Mouse (Mus musculus) CH12.LX (cell line): ENCODE data around the gene Creb5. TPM values are rescaled to one million over a fixed set of nuclear protein-coding genes. Genes with fewer than 3 reads are reported as not detected.

ENCODE experiments used
- DNase-seq: peaks from one replicate; pipeline ENCODE4 v3.0.0-alpha.2; 2013; ENCODE audit errors: extremely low read depth
- H3K27ac ChIP-seq: 2 replicates; pipeline ENCODE4 v1.5.1; 2012; ENCODE audit warnings: low read depth, mild to moderate bottlenecking, control low read depth, moderate library complexity; ENCODE audit not compliant: insufficient read depth
- H3K27me3 ChIP-seq: replicated peaks from 2 replicates; pipeline ENCODE3; 2012; ENCODE audit warnings: inconsistent platforms
- H3K36me3 ChIP-seq, 2 experiments: replicated peaks in 1 of 2; 2 replicates each; pipeline versions ENCODE3 to v1.6.1; 2012; ENCODE audit warnings: inconsistent platforms in 1 of 2, low read length in 1 of 2, mild to moderate bottlenecking in 1 of 2, mixed read lengths in 1 of 2, moderate library complexity in 1 of 2; ENCODE audit not compliant: control insufficient read depth in 1 of 2, insufficient read depth in 1 of 2
- H3K4me1 ChIP-seq, 2 experiments: 2 replicates each; pipeline ENCODE4 v1.6.1; 2012; ENCODE audit warnings: inconsistent platforms in 1 of 2, moderate library complexity in 1 of 2; ENCODE audit not compliant: insufficient read depth in 2 of 2, control insufficient read depth in 1 of 2
- H3K4me2 ChIP-seq: 2 replicates; pipeline ENCODE4 v1.6.1; 2012; ENCODE audit warnings: low read depth, mild to moderate bottlenecking, control low read depth; ENCODE audit not compliant: poor library complexity, insufficient read depth, severe bottlenecking
- H3K4me3 ChIP-seq, 3 experiments: fragments of 150-350 bp in 1 of 3; sonication (generic) in 1 of 3; replicated peaks in 1 of 3; 2 replicates each; pipeline versions ENCODE3 to v1.5.1; 2011 to 2012; ENCODE audit warnings: low read depth in 2 of 3, low read length in 2 of 3, mild to moderate bottlenecking in 2 of 3, moderate library complexity in 2 of 3, control low read depth in 1 of 3, improper control_type of control experiment in 1 of 3, inconsistent platforms in 1 of 3, mixed read lengths in 1 of 3; ENCODE audit not compliant: poor library complexity in 1 of 3
- H3K79me2 ChIP-seq: replicated peaks from 2 replicates; pipeline ENCODE4 v1.6.1; 2012; ENCODE audit warnings: mild to moderate bottlenecking, moderate library complexity; ENCODE audit not compliant: control insufficient read depth, poor library complexity, insufficient read depth, severe bottlenecking; ENCODE audit errors: extremely low read depth
- H3K9ac ChIP-seq: 2 replicates; pipeline ENCODE4 v1.6.1; 2012; ENCODE audit warnings: low read depth, mild to moderate bottlenecking, control low read depth, moderate library complexity; ENCODE audit not compliant: insufficient read depth
- H3K9me3 ChIP-seq: replicated peaks from 2 replicates; pipeline ENCODE3; 2012; ENCODE audit warnings: low read length, inconsistent platforms, mixed read lengths
- BHLHE40 ChIP-seq: IDR thresholded peaks from 2 replicates; pipeline ENCODE4 v1.6.1; 2011; ENCODE audit warnings: mild to moderate bottlenecking, low read depth, low read length, improper control_type of control experiment
- CHD2 ChIP-seq: IDR thresholded peaks from 2 replicates; pipeline ENCODE4 v1.6.1; 2011; ENCODE audit warnings: low read length, improper control_type of control experiment
- CTCF ChIP-seq, 2 experiments: IDR thresholded peaks in 1 of 2; conservative IDR thresholded peaks in 1 of 2; 2 replicates each; pipeline ENCODE4 v1.5.1; 2011 to 2012; ENCODE audit warnings: low read depth in 2 of 2, low read length in 2 of 2, improper control_type of control experiment in 1 of 2, inconsistent platforms in 1 of 2, mild to moderate bottlenecking in 1 of 2, moderate library complexity in 1 of 2
- E2F4 ChIP-seq: IDR thresholded peaks from 2 replicates; pipeline ENCODE4 v1.6.1; 2011; ENCODE audit warnings: low read depth, low read length, improper control_type of control experiment; ENCODE audit not compliant: insufficient replicate concordance
- EP300 ChIP-seq: IDR thresholded peaks from 2 replicates; pipeline ENCODE4 v1.6.1; 2011; ENCODE audit warnings: low read length, improper control_type of control experiment
- ETS1 ChIP-seq: conservative IDR thresholded peaks from 2 replicates; pipeline ENCODE4 v1.6.1; 2012; ENCODE audit warnings: low read depth, mild to moderate bottlenecking, inconsistent platforms, low read length, improper control_type of control experiment, moderate library complexity
- IRF4 ChIP-seq: IDR thresholded peaks from 2 replicates; pipeline ENCODE4 v1.6.1; 2014; ENCODE audit warnings: low read depth, mild to moderate bottlenecking, inconsistent platforms, low read length, improper control_type of control experiment
- MAFK ChIP-seq: IDR thresholded peaks from 2 replicates; pipeline ENCODE4 v1.6.1; 2011; ENCODE audit warnings: low read length, improper control_type of control experiment; ENCODE audit not compliant: insufficient replicate concordance
- MAX ChIP-seq: IDR thresholded peaks from 2 replicates; pipeline ENCODE4 v1.6.1; 2011; ENCODE audit warnings: low read length, improper control_type of control experiment
- MEF2A ChIP-seq: IDR thresholded peaks from 2 replicates; pipeline ENCODE4 v1.6.1; 2014; ENCODE audit warnings: low read depth, mild to moderate bottlenecking, inconsistent platforms, low read length, improper control_type of control experiment, borderline replicate concordance
- MXI1 ChIP-seq: IDR thresholded peaks from 2 replicates; pipeline ENCODE4 v1.6.1; 2011; ENCODE audit warnings: mild to moderate bottlenecking, low read depth, low read length, improper control_type of control experiment
- MYC ChIP-seq: IDR thresholded peaks from 2 replicates; pipeline ENCODE4 v1.6.1; 2011; ENCODE audit warnings: low read depth, mild to moderate bottlenecking, improper control_type of control experiment, low read length
- NRF1 ChIP-seq: IDR thresholded peaks from 2 replicates; pipeline ENCODE4 v1.6.1; 2014; ENCODE audit warnings: low read depth, mild to moderate bottlenecking, inconsistent platforms, low read length, improper control_type of control experiment, moderate library complexity
- PAX5 ChIP-seq: IDR thresholded peaks from 2 replicates; pipeline ENCODE4 v1.6.1; 2012; ENCODE audit warnings: low read length, inconsistent platforms, mixed read lengths
- POLR2AphosphoS2 ChIP-seq: IDR thresholded peaks from 2 replicates; pipeline ENCODE4 v1.6.1; 2011; ENCODE audit warnings: low read depth, low read length, improper control_type of control experiment
- RCOR1 ChIP-seq: conservative IDR thresholded peaks from 2 replicates; pipeline ENCODE4 v1.6.1; 2012; ENCODE audit warnings: low read depth, mild to moderate bottlenecking, inconsistent platforms, low read length, improper control_type of control experiment
- TCF12 ChIP-seq: IDR thresholded peaks from 2 replicates; pipeline ENCODE4 v1.6.1; 2014; ENCODE audit warnings: low read depth, mild to moderate bottlenecking, inconsistent platforms, low read length, improper control_type of control experiment
- USF2 ChIP-seq: conservative IDR thresholded peaks from 2 replicates; pipeline ENCODE4 v1.6.1; 2011; ENCODE audit warnings: low read depth, low read length, improper control_type of control experiment
- ZC3H11A ChIP-seq: IDR thresholded peaks from 2 replicates; pipeline ENCODE4 v1.6.1; 2012; ENCODE audit warnings: low read depth, mild to moderate bottlenecking, inconsistent platforms, low read length, improper control_type of control experiment
- ZKSCAN1 ChIP-seq: IDR thresholded peaks from 2 replicates; pipeline ENCODE4 v1.6.1; 2012; ENCODE audit warnings: low read depth, inconsistent platforms, low read length, improper control_type of control experiment, borderline replicate concordance
- ZMIZ1 ChIP-seq: IDR thresholded peaks from 2 replicates; pipeline ENCODE4 v1.6.1; 2012; ENCODE audit warnings: low read depth, mild to moderate bottlenecking, inconsistent platforms, low read length, improper control_type of control experiment
- ZNF384 ChIP-seq: IDR thresholded peaks from 2 replicates; pipeline ENCODE4 v1.6.1; 2012; ENCODE audit warnings: low read depth, low read length, improper control_type of control experiment, inconsistent platforms
- dilution Hi-C: fragments of 300-500 bp; cut with MboI; formaldehyde crosslinking; loops from 2 replicates; pipeline ENCODE4 v1.14.3; 2020; ENCODE audit warnings: low sequenced_read_pairs; ENCODE audit not compliant: extremely low pct_unique_long_range_greater_than_20kb, extremely low pct_ligation_motif_present
- in situ Hi-C: fragments of 300-500 bp; cut with MboI; formaldehyde crosslinking; loops from 3 replicates; pipeline ENCODE4 v1.14.3; 2019; ENCODE audit warnings: low sequenced_read_pairs, low pct_ligation_motif_present, low pct_unique_long_range_greater_than_20kb, mixed read lengths
- polyA plus RNA-seq: library from polyadenylated mRNA; unstranded; fragments of >175 nt; gene quantifications from 2 replicates; pipeline ENCODE4 v1.2.1, GENCODE M21; 2012; ENCODE audit warnings: low read depth; ENCODE audit not compliant: insufficient read length
- total RNA-seq, 2 experiments: library from RNA; depleted of rRNA; stranded (reverse); fragments of 300-350 nt in 1 of 2; fragments of >200 nt in 1 of 2; gene quantifications; 2 replicates each; pipeline ENCODE4 v1.2.3; 2012 to 2014

Creb5 gene
- total and polyA plus RNA-seq, 3 experiments, result 0.68 to 2.1 (median 0.86) TPM

DNA sequence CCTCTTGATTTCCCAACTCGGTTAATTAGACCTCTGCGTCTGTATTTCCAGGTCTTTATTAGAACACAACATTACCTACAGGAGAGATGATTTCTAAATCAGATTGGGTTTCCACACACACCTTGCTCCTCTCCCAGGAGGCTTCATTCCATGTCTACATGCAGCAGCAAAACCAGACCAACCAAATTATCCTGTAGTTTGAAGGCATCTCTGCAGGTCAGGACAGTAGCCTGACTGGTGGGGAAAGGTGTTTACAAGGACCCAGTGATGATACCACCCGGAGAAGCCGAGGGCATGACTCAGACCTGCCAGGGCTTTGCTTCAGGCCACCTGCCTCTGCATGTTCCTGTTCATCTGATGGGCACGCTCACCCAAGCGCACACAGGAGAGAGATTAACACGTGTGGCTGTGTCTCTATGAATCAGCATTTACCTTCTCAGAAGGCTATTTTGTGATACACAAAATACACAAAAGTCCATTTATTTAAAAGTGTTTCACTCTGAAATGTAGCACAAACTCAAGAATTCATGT is 355.8 kb downstream of the Creb5 start:
- 0 out of 2 replicates have a peak, but pooled peaks have one; percentile 12 for TF ChIP-seq NRF1
- TF ChIP-seq CHD2, result no peak
- no peak for TF ChIP-seq USF2
- TF ChIP-seq IRF4, result peak; percentile 21; the same call in 1 of the 2 replicates
- TF ChIP-seq MEF2A, result no peak
- TF ChIP-seq TCF12, result peak; percentile 72; the same call in 1 of the 2 replicates
- no peak; the same call in 1 of the 2 replicates for TF ChIP-seq EP300
- TF ChIP-seq BHLHE40, result peak; percentile 95
- TF ChIP-seq ZMIZ1, result no peak
- TF ChIP-seq MAX, result peak; percentile 73; the same call in 1 of the 2 replicates
- TF ChIP-seq MYC, result peak; percentile 59; the same call in 1 of the 2 replicates
- no peak for TF ChIP-seq E2F4
- 0 out of 2 replicates have a peak, but pooled peaks have one; percentile 34 for TF ChIP-seq MAFK
- TF ChIP-seq ETS1, result peak; percentile 86
- TF ChIP-seq MXI1, result peak; percentile 67; the same call in 1 of the 2 replicates
- TF ChIP-seq, all 38 proteins: peak for 9
- Histone ChIP-seq H3K36me3 (no peaks in the 10 kb centered on the region), H3K9ac (peak overlapping the region; percentile 11; the same call in 1 of the 2 replicates), H3K4me2 (no peak overlapping the region; the same call in 1 of the 2 replicates), H3K4me1 (peaks cover 21 to 50% of the 10 kb centered on the region in 2 experiments), H3K9me3 (no peaks in the 10 kb centered on the region), H3K4me3 (no peak overlapping the region), H3K27ac (peak overlapping the region; percentile 82), H3K79me2 (no peaks in the 10 kb centered on the region), H3K27me3 (no peaks in the 10 kb centered on the region)
- DNase-seq, result peak; percentile 70
- dilution Hi-C loops, result no loop called here
- in situ Hi-C loops, result loop anchor here (25.0 kb wide), 1 partner anchor 131 kb away; no protein-coding TSS in a partner anchor

DNA sequence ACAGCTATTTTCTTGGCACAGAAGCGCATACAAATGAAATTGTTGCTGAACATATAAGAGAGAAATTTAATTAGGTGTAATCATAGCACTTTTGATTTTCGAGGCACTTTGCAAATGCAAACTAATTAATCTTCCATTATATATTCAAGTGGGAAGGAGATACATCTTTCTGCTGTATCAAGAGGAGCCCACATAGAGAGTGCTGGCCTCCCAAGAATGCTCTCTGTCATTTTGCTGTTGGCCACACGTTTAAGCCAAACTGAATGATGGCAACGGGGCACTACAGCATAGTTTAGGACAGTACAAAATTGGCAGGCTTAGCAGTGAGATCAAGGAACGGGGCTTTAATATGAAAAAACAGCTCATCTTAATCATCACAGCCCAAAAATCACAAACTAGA is 356.4 kb downstream of the Creb5 start:
- Histone ChIP-seq H3K27ac (peak overlapping the region; percentile 82), H3K9me3 (no peaks in the 10 kb centered on the region), H3K4me3 (no peak overlapping the region), H3K36me3 (no peaks in the 10 kb centered on the region), H3K27me3 (no peaks in the 10 kb centered on the region), H3K79me2 (no peaks in the 10 kb centered on the region), H3K9ac (no peak overlapping the region), H3K4me1 (peaks cover 19 to 44% of the 10 kb centered on the region in 2 experiments), H3K4me2 (0 out of 2 replicates have a peak overlapping the region, but pooled peaks have one; percentile 30)
- DNase-seq, result no peak
- dilution Hi-C loops, result no loop called here
- TF ChIP-seq ZKSCAN1, result no peak
- TF ChIP-seq CTCF (conservative IDR thresholded peaks at IDR 0.05 in 1 of 2, IDR thresholded peaks at IDR 0.05 in 1 of 2; ENCODE audit: low read depth in 2 of 2, low read length in 2 of 2), result no peak
- no peak for TF ChIP-seq POLR2AphosphoS2
- TF ChIP-seq MAX, result no peak
- TF ChIP-seq ZMIZ1, result no peak
- TF ChIP-seq RCOR1, result no peak
- no peak for TF ChIP-seq ZC3H11A
- no peak for TF ChIP-seq BHLHE40
- TF ChIP-seq PAX5, result no peak
- TF ChIP-seq ZNF384, result no peak
- in situ Hi-C loops, result loop anchor here (25.0 kb wide), 1 partner anchor 131 kb away; no protein-coding TSS in a partner anchor
